Mouse (Mus musculus): ENCODE measurements at regions not wholly inside any gene's neighbourhood (a gene's known extent, or its start where the extent isn't known, plus 50 kb on each side); places are given as distances from the start of the nearest gene placed in this dataset.

DNA sequence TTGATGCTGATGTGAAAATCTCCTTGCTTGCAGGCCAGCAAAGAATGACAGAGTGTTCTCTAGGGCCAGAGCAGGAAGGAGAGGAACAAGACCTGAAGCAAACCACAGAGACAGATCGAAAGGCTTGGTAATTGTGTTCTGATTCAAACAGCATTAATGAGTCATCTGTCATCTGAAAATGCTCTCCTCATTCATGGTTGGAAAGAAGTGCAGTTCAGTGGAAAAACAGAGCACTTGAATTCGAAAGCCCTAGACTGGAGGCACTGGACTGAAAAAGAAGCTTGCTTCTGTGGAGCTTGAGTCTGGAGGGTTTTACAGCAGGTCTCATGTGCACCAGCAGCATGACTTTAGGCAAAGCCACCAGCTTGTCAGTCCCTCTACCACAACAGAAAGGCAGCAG is 374.3 kb upstream of the B430305J03Rik start:
- WGBS = 74% methylated on average over 2 of the region's 2 CpGs
- Histone ChIP-seq H3K4me3 (ENCODE audit: low read length) (no peak overlapping the region), H3K4me2 (ENCODE audit: low read depth, low read length) (no peak overlapping the region), H3K27ac (ENCODE audit: low read length) (no peak overlapping the region), H3K4me1 (ENCODE audit: control insufficient read depth, insufficient read depth, low read length) (no peaks in the 10 kb centered on the region), H3K36me3 (ENCODE audit: control insufficient read depth, insufficient read depth, low read length) (no peaks in the 10 kb centered on the region), H3K9ac (ENCODE audit: low read depth, low read length) (no peak overlapping the region), H3K9me3 (ENCODE audit: control insufficient read depth, low read length) (no peaks in the 10 kb centered on the region), H3K27me3 (replicated peaks; ENCODE audit: control insufficient read depth, insufficient read depth, low read length) (no peaks in the 10 kb centered on the region)
- ATAC-seq = no peak

DNA sequence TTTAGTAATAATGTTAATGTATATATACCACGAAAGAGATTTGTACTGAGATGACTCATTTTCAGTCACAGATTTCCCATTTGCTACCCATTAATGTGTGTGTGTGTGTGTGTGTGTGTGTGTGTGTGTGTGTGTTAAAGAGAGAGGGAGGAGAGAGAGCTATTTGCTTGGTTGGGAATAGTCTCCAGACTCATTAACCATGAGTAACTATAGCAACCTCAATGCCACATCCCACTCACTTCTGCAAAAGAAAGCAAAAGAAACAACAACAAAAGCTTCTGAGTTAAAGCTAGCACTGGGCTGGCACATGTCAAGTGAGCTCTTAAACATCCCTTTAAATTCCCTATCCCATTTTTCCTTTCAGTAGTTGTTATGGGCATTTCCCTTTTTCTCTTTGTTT is 372.8 kb upstream of the B430305J03Rik start:
- no peak overlapping the region for H3K9ac ChIP-seq (ENCODE audit: low read depth, low read length)
- no peaks in the 10 kb centered on the region for H3K9me3 ChIP-seq (ENCODE audit: control insufficient read depth, low read length)
- no peaks in the 10 kb centered on the region for H3K27me3 ChIP-seq (replicated peaks; ENCODE audit: control insufficient read depth, insufficient read depth, low read length)
- no peak for ATAC-seq
- no peak overlapping the region for H3K27ac ChIP-seq (ENCODE audit: low read length)
- no peaks in the 10 kb centered on the region for H3K36me3 ChIP-seq (ENCODE audit: control insufficient read depth, insufficient read depth, low read length)
- H3K4me3 ChIP-seq (ENCODE audit: low read length) = no peak overlapping the region
- no peak overlapping the region for H3K4me2 ChIP-seq (ENCODE audit: low read depth, low read length)
- 75% methylated on average over 1 of the region's 1 CpGs for WGBS
- no peaks in the 10 kb centered on the region for H3K4me1 ChIP-seq (ENCODE audit: control insufficient read depth, insufficient read depth, low read length)

DNA sequence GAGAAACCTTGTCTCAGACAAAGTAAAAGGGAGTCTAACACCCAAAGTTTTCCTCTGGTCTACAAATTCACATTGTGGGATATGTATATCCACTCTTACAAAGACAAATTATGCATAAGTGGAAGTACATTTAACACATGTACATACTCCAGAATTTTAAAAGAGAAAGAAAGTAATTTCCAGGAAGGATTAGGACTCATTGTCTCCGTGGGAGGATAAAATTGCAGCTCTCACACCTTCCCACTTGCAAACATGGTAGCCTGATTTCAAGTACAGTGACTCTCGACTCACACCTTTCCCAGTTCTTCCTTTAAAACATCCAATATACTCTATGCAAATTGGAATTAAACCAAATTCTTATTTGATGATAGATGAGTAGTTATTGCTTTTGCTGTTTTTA is 351.0 kb upstream of the B430305J03Rik start:
- ATAC-seq = no peak
- Histone ChIP-seq H3K9ac (ENCODE audit: low read depth, low read length) (no peak overlapping the region), H3K4me1 (ENCODE audit: control insufficient read depth, insufficient read depth, low read length) (no peaks in the 10 kb centered on the region), H3K27ac (ENCODE audit: low read length) (no peak overlapping the region), H3K36me3 (ENCODE audit: control insufficient read depth, insufficient read depth, low read length) (no peaks in the 10 kb centered on the region), H3K4me2 (ENCODE audit: low read depth, low read length) (no peak overlapping the region), H3K27me3 (replicated peaks; ENCODE audit: control insufficient read depth, insufficient read depth, low read length) (no peaks in the 10 kb centered on the region), H3K4me3 (ENCODE audit: low read length) (no peak overlapping the region), H3K9me3 (ENCODE audit: control insufficient read depth, low read length) (no peaks in the 10 kb centered on the region)
- WGBS = 71% methylated on average over 2 of the region's 2 CpGs

DNA sequence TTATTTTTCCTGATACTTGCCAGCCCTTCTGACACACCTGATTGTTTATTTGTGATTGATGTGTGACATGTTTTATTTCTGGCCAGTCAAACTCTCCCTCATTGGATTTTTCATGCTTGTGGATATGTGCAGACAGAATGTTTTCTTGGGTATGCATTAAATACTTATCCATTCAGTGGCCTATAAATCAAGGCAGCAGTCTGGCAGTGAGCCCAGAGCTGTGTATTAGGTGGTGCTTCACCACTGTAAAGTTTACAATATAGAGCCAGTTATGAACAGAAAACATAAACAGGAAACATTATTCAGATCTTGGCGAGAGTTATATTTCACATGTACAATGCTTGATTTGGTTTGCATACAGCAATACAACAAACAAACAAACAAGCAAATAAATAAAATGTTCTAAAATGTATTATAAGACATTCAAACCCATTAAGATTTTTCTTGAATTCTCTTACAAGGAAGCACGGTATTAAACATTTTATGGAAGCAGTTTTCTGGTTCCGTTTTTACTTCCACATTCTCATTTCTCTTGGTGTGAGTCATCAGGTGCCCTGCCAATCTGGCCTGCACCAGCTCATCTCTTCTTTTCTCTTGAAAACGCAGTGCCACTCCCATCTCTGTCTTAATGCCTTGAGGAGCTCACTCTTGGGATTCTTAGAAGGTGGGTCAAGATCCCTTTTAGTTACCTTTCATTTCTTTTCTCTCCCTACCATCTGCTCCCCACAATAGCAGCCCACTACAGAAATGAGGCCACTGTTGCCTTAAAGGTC is 322.4 kb upstream of the B430305J03Rik start:
- no peak overlapping the region for H3K9ac ChIP-seq (ENCODE audit: low read depth, low read length)
- no peak overlapping the region for H3K27ac ChIP-seq (ENCODE audit: low read length)
- no peaks in the 10 kb centered on the region for H3K36me3 ChIP-seq (ENCODE audit: control insufficient read depth, insufficient read depth, low read length)
- WGBS = 52% methylated on average over 4 of the region's 4 CpGs
- H3K4me1 ChIP-seq (ENCODE audit: control insufficient read depth, insufficient read depth, low read length) = no peaks in the 10 kb centered on the region
- no peak overlapping the region for H3K4me3 ChIP-seq (ENCODE audit: low read length)
- no peak overlapping the region for H3K4me2 ChIP-seq (ENCODE audit: low read depth, low read length)
- no peaks in the 10 kb centered on the region for H3K9me3 ChIP-seq (ENCODE audit: control insufficient read depth, low read length)
- ATAC-seq = no peak
- no peaks in the 10 kb centered on the region for H3K27me3 ChIP-seq (replicated peaks; ENCODE audit: control insufficient read depth, insufficient read depth, low read length)

DNA sequence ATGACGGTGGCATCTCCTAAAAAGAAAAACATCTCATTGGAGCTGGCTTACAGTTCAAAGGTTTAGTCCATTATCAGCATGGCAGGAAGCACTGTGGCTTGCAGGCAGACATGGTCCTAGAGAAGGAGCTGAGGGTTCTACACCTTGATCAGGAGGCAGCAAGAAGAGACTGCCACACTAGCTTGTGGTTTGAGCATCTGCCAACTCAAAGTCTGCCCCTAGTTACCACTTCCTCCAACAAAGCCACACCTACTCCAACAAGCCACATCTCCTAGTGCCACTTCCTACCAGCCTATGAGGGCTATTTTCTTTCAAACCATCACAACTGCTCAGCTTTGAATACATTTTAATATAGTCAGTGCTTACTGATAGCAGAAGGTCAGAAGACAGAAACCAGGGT is 305.1 kb upstream of the B430305J03Rik start:
- Histone ChIP-seq H3K4me2 (ENCODE audit: low read depth, low read length) (no peak overlapping the region), H3K4me1 (ENCODE audit: control insufficient read depth, insufficient read depth, low read length) (no peaks in the 10 kb centered on the region), H3K27me3 (replicated peaks; ENCODE audit: control insufficient read depth, insufficient read depth, low read length) (no peaks in the 10 kb centered on the region), H3K36me3 (ENCODE audit: control insufficient read depth, insufficient read depth, low read length) (no peaks in the 10 kb centered on the region), H3K9ac (ENCODE audit: low read depth, low read length) (no peak overlapping the region), H3K4me3 (ENCODE audit: low read length) (no peak overlapping the region), H3K9me3 (ENCODE audit: control insufficient read depth, low read length) (no peaks in the 10 kb centered on the region), H3K27ac (ENCODE audit: low read length) (no peak overlapping the region)
- 77% methylated on average over 1 of the region's 1 CpGs for WGBS
- ATAC-seq = no peak

DNA sequence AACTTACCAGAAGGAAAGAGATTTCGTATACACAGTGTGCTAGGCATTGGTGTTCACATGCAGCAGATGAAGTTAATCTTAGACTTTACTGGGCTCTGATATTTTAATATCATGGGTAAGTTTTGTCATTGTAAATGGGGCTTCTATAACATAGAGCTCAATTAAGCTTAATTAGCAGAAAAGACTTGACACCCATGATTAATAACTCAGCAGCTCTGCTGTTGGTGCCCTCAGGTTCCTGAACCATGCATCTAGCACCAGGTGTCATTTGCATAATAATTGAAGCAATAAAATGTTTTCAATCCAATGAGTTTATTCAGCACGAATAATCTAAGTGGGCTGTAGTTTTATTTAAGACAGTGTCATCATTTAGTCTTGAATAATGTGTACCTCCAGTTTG is 290.4 kb upstream of the B430305J03Rik start:
- Histone ChIP-seq H3K4me1 (ENCODE audit: control insufficient read depth, insufficient read depth, low read length) (no peaks in the 10 kb centered on the region), H3K4me3 (ENCODE audit: low read length) (no peak overlapping the region), H3K36me3 (ENCODE audit: control insufficient read depth, insufficient read depth, low read length) (no peaks in the 10 kb centered on the region), H3K9me3 (ENCODE audit: control insufficient read depth, low read length) (no peaks in the 10 kb centered on the region), H3K9ac (ENCODE audit: low read depth, low read length) (no peak overlapping the region), H3K4me2 (ENCODE audit: low read depth, low read length) (no peak overlapping the region), H3K27ac (ENCODE audit: low read length) (no peak overlapping the region), H3K27me3 (replicated peaks; ENCODE audit: control insufficient read depth, insufficient read depth, low read length) (no peaks in the 10 kb centered on the region)
- ATAC-seq = no peak
- 65% methylated on average over 2 of the region's 2 CpGs for WGBS

DNA sequence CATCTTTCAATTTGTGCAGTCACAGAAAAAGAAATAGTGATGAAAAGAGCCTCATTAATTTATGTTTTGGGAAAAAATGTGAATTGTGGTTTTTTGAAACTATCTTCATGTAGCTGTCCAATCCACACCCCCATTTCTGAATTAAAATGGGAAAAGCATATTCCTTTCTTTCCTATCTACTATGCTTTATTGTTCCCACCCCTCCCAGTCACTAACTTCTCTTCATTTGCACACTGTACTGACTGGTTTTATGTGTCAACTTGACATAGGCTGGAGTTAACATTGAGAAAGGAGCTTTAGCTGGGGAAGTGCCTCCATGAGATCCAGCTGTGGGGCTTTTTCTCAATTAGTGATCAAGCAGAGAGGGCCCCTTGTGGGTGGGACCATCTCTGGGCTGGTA is 262.8 kb upstream of the B430305J03Rik start:
- no peak for ATAC-seq
- Histone ChIP-seq H3K36me3 (ENCODE audit: control insufficient read depth, insufficient read depth, low read length) (no peaks in the 10 kb centered on the region), H3K4me3 (ENCODE audit: low read length) (no peak overlapping the region)

DNA sequence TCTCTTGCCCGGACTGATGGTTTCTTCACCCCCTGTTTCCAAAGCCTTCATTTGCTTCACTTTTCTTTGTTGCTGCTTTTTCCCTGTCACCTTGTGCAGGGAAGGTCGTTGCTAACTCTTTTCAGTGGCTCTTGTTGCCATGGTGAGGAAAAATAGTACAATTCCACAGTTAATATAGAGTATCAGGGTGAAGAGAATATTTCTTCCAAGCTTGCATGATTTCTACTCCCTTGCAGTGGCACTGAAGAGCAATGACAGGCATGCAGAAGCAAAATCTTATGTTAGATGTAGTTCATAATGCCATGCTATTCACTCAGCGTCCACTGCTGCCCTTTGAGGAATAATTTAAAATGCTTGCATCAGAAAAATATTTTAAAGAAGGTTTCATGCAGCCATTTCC is 262.3 kb upstream of the B430305J03Rik start:
- H3K9me3 ChIP-seq (ENCODE audit: control insufficient read depth, low read length) = no peaks in the 10 kb centered on the region
- no peak overlapping the region for H3K4me3 ChIP-seq (ENCODE audit: low read length)
- no peak overlapping the region for H3K4me2 ChIP-seq (ENCODE audit: low read depth, low read length)
- H3K4me1 ChIP-seq (ENCODE audit: control insufficient read depth, insufficient read depth, low read length) = no peaks in the 10 kb centered on the region
- H3K27me3 ChIP-seq (replicated peaks; ENCODE audit: control insufficient read depth, insufficient read depth, low read length) = no peaks in the 10 kb centered on the region
- no peak overlapping the region for H3K9ac ChIP-seq (ENCODE audit: low read depth, low read length)
- WGBS = 66% methylated on average over 3 of the region's 3 CpGs
- H3K27ac ChIP-seq (ENCODE audit: low read length) = no peak overlapping the region
- no peak for ATAC-seq
- no peaks in the 10 kb centered on the region for H3K36me3 ChIP-seq (ENCODE audit: control insufficient read depth, insufficient read depth, low read length)

More for the DNA sequence above, 262.8 kb upstream of the B430305J03Rik start:
- no peaks in the 10 kb centered on the region for H3K27me3 ChIP-seq (replicated peaks; ENCODE audit: control insufficient read depth, insufficient read depth, low read length)
- no peak overlapping the region for H3K27ac ChIP-seq (ENCODE audit: low read length)
- H3K4me2 ChIP-seq (ENCODE audit: low read depth, low read length) = no peak overlapping the region
- no peak overlapping the region for H3K9ac ChIP-seq (ENCODE audit: low read depth, low read length)
- H3K4me1 ChIP-seq (ENCODE audit: control insufficient read depth, insufficient read depth, low read length) = no peaks in the 10 kb centered on the region
- H3K9me3 ChIP-seq (ENCODE audit: control insufficient read depth, low read length) = no peaks in the 10 kb centered on the region

DNA sequence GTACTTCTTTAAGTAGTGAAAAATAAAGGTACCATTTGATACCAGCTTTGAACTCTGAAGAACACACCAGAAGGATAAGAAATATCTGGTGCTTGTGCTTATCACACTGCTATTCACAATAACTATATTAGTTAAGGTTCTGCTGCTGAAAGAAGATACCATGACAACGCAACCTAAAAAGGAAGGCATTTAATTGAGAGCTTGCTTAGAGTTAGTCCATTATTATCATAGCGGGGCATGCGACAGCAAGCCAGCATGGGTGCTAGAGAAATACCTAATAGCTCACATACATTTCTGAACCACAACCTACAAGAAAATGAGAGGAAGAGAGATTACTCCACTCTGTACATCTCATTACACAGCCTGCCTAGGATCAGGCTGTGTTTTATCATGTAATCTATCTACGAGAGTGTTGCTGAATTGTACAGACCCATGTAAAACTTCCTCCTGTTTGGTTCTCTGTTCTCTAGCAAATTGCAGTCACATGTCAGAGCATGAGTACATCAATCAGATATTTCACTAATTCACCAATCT is 258.3 kb upstream of the B430305J03Rik start:
- ATAC-seq = no peak
- Histone ChIP-seq H3K9me3 (ENCODE audit: control insufficient read depth, low read length) (no peaks in the 10 kb centered on the region), H3K27ac (ENCODE audit: low read length) (no peak overlapping the region), H3K4me1 (ENCODE audit: control insufficient read depth, insufficient read depth, low read length) (no peaks in the 10 kb centered on the region), H3K36me3 (ENCODE audit: control insufficient read depth, insufficient read depth, low read length) (no peaks in the 10 kb centered on the region), H3K4me3 (ENCODE audit: low read length) (no peak overlapping the region), H3K27me3 (replicated peaks; ENCODE audit: control insufficient read depth, insufficient read depth, low read length) (no peaks in the 10 kb centered on the region), H3K9ac (ENCODE audit: low read depth, low read length) (no peak overlapping the region), H3K4me2 (ENCODE audit: low read depth, low read length) (no peak overlapping the region)
- 80% methylated on average over 4 of the region's 4 CpGs for WGBS

DNA sequence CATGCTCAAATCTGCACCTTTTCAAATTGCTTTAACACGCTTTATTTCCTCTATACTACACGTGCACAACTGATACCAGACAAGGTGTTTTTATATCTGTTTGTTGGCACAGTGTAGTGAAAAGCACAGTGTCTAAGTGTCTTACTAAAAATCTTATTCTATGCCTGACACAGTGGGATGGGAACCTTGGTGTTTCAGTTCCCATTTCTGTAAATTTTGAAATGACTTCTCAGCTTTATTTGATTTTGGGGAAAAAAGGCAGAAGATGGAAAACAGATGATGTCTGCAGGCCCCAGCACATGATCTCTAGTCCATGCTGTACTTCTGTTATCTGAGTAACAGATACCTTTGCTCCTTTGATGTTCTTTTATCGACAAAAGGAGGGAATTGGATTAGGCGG is 239.7 kb upstream of the B430305J03Rik start:
- Histone ChIP-seq H3K36me3 (ENCODE audit: control insufficient read depth, insufficient read depth, low read length) (no peaks in the 10 kb centered on the region), H3K9me3 (ENCODE audit: control insufficient read depth, low read length) (no peaks in the 10 kb centered on the region), H3K9ac (ENCODE audit: low read depth, low read length) (no peak overlapping the region), H3K4me1 (ENCODE audit: control insufficient read depth, insufficient read depth, low read length) (no peaks in the 10 kb centered on the region), H3K27ac (ENCODE audit: low read length) (no peak overlapping the region), H3K27me3 (replicated peaks; ENCODE audit: control insufficient read depth, insufficient read depth, low read length) (no peaks in the 10 kb centered on the region), H3K4me3 (ENCODE audit: low read length) (no peak overlapping the region), H3K4me2 (ENCODE audit: low read depth, low read length) (no peak overlapping the region)
- no peak for ATAC-seq
- WGBS = 78% methylated on average over 4 of the region's 4 CpGs

Data from intestine, embryonic 16.5 days (tissue).